Mouse (Mus musculus) kidney, adult 2 months (tissue): ENCODE data around the gene Atg5.

Experiments used
- CTCF ChIP-seq: fragments of 200-500 bp; conservative IDR thresholded peaks from 2 replicates; pipeline ENCODE4 v1.5.1; 2011; ENCODE audit warnings: low read depth, mild to moderate bottlenecking, control low read depth, low read length, moderate library complexity, mixed read lengths; ENCODE audit not compliant: insufficient read depth, insufficient read length
- POLR2A ChIP-seq: fragments of 200-500 bp; IDR thresholded peaks from one replicate; pipeline ENCODE4 v1.6.1; 2011; ENCODE audit warnings: low read depth, low read length, control low read depth

DNA sequence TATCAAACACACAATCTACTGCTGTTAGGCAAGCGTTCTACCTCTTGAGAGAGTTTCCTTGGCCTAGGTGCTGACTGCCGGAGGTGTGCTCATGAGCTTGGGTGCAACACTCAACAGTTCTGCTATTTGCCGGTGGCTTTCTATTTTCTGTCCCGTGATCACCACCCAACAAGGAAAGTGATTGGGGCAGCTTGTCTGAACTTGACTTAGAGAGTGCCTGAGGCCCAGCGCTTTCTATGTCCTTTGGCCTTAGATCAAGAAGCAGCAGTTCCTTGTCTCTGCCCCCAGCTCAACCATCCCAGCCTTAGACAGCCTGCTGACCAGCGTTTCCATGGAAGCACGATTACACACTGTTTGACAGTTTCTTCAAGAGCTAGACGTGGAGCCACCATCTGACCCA, 124.7 kb downstream of the Atg5 start:
- no peak for TF ChIP-seq POLR2A
- TF ChIP-seq CTCF: no peak
